Mouse (Mus musculus) v-Abl transformed pro-B cells (cell line): ENCODE data around the gene Dicer1.

Experiments used
- in situ Hi-C, 2 experiments: fragments of 400-800 bp; cut with MboI; formaldehyde crosslinking; loops; one replicate each; pipeline ENCODE4 v1.15.1; 2025; ENCODE audit not compliant: unreplicated experiment in 2 of 2

The Dicer1 gene

DNA sequence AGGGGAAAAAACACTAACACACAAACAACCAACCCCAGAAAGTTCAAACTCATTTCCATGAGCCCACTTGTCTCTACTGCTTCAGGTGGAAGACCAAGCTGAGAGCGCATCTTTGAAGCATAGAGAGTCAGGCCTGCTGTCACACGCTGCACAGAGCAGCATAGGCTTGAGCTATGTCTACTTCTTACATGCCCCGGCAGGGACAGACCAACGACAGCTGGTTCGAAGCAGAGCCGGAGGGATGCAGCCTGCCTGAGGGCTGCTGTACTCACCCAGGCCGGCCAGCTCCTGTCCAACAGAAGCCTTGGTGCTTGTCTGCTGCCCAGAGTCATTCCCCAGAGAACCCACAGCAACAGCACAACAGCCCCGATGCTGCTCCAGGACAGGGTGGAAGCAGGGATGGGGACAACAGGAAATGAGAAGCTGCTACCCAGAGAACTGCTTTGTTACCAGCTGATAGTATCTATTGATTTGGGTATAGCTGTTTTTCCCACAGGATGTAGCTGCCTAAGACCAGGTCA is 67.3 kb downstream of the Dicer1 start:
- in situ Hi-C loops: loop anchor here in 1 of 2 experiments (25.0 kb wide), 1 partner anchor 803 kb away; no protein-coding TSS in a partner anchor

- in situ Hi-C loops: loop anchor here in 1 of 2 experiments (25.0 kb wide), 1 partner anchor 808 kb away; no protein-coding TSS in a partner anchor
Measured at GRCm38 (mm10) chr12:104679819-104680132, 72.0 kb downstream of the Dicer1 start.

- in situ Hi-C loops: loop anchor here in 1 of 2 experiments (25.0 kb wide), 1 partner anchor 808 kb away; no protein-coding TSS in a partner anchor
Measured at GRCm38 (mm10) chr12:104679121-104679818, 72.5 kb downstream of the Dicer1 start.

DNA sequence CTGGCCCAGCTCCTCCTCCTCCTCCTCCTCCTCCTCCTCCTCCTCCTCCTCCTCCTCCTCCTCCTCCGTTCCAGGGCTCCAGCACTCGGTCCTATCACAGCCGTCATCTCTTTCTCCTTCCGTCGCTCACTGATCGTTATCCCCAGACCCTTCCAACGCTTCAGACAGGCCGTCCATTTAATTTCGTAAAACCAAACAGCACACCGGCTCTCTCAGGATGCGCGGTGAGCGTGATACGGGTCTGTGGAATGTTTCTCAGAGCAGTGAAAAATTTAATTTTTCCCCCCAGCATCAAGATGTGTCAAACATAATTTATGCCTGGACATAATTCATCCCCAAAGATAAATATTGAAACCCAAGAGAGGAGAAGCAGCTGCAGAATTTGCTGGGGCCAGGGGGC is 73.3 kb downstream of the Dicer1 start:
- in situ Hi-C loops: loop anchor here in 1 of 2 experiments (25.0 kb wide), 1 partner anchor 809 kb away; no protein-coding TSS in a partner anchor

- in situ Hi-C loops: loop anchor here in 1 of 2 experiments (25.0 kb wide), 1 partner anchor 810 kb away; no protein-coding TSS in a partner anchor
Measured at GRCm38 (mm10) chr12:104677371-104677924, 74.3 kb downstream of the Dicer1 start.

GRCm38 (mm10) chr12:104676535-104677370 is 75.0 kb downstream of the Dicer1 start:
- in situ Hi-C loops: loop anchor here in 1 of 2 experiments (25.0 kb wide), 1 partner anchor 811 kb away; no protein-coding TSS in a partner anchor

DNA sequence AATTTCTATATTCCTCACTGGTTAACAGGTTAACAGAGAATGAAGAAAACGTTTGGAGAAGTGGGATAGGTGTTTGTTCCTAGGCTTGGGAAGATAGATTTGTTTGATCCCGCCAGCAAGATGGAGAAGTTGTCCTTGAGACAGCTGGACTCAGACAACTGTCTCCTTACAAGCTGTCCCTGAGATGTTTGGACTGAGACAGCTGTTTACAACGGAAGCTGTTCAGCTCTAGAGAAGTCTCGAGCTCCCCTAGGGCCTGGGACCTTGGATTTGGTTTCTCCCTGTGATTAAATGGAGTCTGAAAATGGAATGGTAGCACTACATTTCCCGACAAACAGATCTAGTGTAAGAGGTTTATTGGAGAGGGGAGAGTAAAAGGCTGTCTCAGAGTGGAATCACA is 78.8 kb downstream of the Dicer1 start:
- in situ Hi-C loops: no loop called here

DNA sequence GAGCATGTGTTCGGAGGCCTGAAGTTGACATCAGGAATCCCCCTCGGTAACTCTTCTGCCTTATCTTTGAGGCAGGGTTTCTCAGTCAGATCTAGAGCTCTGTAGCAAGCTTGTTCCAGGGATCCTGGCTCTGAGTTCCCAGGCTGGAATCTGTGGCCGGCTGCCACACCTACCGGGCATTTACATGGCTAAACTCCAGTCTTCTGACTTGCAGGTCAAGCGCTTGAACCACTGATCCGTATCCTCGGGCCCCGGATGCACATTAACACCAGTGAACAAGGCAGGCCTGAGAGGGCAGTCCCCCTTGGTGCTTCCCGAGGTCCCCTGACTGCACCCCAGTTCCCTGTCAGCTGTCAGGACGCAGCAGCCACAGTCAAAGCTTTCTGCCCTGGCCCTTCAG is 79.3 kb downstream of the Dicer1 start:
- in situ Hi-C loops: no loop called here

DNA sequence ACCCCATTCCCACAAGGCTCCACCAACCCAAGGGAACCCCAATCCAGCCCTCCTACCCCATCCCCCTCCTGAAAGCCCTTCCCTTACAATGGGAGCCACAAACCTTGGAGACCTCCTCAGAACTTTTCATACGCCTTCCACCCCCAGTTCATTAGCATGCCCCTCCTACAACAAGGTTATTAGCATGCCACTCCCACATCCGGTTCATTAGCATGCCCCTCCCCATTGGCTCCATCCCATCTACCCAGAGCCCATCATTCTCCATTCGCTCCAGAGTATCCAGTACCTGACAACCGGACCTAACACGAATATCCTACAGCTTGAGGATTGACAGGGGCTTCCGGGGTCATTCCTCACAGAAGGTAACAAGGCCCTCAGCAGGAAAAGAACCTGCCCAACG is 83.9 kb downstream of the Dicer1 start:
- in situ Hi-C loops: no loop called here

DNA sequence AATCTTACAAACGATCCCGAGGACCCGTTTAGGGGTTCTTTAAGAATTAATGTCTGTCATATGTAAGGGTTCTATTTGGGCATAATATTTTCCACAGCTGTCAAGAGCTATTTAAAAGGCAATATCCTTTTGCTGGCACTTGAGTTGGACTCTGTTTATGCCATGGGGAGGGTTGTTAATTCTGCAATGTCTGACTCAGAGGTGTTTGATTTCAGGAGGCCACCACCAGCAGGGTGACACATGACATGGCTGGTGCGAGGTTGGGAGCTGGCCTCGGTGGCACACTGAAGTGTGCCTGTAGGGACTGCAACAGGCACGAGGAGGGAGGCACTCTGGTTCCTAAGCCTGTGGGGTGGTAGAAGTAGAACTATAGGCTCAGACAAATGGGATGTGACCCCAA is 85.8 kb downstream of the Dicer1 start:
- in situ Hi-C loops: no loop called here

- in situ Hi-C loops: no loop called here
Measured at GRCm38 (mm10) chr12:104665521-104665920, 86.2 kb downstream of the Dicer1 start.

DNA sequence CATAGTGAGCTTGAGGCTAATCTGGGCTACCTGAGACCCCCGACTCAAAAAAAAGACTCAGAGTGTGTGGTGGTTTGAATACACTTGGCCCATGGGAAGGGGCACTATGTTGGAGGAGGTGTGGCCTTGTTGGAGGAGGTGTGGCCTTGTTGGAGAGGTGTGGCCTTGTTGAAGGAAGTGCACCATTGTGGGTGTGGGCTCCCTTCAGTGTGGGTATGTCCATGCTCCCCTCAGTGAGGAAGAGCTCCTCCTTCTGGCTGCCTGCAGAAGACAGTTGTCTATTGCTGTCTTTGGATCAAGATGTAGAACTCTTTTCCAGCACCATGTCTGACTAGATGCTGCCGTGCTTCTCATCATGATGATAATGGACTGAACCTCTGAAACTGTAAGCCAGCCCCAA is 95.6 kb downstream of the Dicer1 start:
- in situ Hi-C loops: no loop called here

DNA sequence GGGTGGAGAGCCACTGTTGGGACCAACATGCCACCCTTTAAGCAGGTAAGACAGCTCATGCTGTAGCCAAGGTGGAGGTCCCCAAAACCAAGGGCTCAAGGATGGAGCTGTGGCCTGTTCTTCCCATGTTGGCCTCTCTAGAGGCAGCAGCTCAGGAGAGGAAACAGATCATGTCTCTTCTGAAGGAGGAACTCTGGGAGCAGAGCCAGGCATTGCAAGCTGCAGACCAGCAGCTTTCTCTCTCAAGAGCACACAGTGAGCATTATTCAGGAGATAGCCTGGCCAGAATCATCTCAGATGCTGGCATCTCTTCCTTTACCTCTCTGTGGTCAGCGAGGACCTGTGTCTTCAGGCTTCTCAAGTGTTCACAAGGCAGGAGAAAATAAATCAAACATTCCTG is 96.7 kb downstream of the Dicer1 start:
- in situ Hi-C loops: no loop called here

DNA sequence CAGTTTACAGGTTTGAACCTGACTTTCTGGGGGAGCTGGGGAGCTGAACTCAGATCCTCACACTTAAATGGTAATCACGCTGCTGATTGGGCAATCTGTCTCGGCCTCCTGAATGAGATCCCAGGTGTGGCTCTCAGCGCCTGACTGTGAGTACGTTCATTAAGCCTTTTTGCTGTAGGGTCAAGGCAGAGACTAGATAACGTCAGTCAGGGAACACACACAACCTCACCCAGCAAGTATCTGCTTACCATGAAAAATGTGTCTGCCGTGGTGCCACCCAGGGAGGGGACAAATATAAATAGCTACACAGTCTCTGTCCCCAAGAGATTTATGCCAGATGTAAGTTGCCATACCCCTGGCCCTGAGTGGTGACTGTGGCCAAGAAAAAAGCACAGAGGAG is 99.7 kb downstream of the Dicer1 start:
- in situ Hi-C loops: no loop called here

GRCm38 (mm10) chr12:104651269-104651668 is 100.5 kb downstream of the Dicer1 start:
- in situ Hi-C loops: no loop called here

- in situ Hi-C loops: no loop called here
Measured at GRCm38 (mm10) chr12:104650510-104651260, 101.1 kb downstream of the Dicer1 start.

DNA sequence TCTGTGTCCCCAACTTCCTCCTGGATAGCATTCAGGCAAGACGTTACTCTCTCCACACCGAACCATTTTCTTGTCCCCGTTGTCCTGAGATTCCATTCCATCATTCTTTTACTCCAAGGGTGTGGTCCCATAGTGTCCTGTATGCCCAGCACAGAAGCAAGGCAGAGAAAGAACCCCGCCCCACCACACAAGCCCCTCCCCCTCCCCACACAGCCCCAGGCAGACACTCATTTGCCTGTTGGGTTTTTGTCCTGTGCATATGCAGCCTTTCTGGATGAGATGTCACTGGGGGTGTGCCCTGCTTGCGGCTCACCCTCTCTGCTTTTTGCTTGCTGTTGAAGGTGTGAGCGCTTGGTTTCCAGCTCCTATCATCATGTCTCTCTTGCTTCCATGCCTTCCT is 103.4 kb downstream of the Dicer1 start:
- in situ Hi-C loops: no loop called here

DNA sequence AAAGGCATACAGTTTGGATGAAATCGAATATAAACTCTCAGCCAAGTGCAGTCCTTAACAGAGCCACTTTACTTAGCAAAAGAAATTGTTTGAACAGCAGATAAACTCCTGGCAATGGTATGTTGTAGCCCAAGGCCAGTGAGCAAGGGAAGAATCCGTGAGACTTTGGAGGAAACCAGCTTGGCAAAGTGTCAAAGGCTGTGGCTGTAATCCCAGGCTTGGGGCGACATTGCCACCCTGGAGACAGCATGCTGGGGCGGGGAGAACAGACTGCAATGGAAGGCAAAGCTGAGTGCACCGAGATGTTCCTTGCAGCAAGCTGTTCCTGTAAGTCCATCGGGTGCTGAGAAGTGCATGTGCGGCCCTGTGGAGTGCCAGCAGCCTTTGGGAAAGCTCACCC is 109.4 kb downstream of the Dicer1 start:
- in situ Hi-C loops: no loop called here

GRCm38 (mm10) chr12:104640934-104641333 is 110.8 kb downstream of the Dicer1 start:
- in situ Hi-C loops: no loop called here

- in situ Hi-C loops: no loop called here
Measured at GRCm38 (mm10) chr12:104638156-104638555, 113.6 kb downstream of the Dicer1 start.
